Mouse (Mus musculus): ENCODE measurements at regions not wholly inside any gene's neighbourhood (a gene's known extent, or its start where the extent isn't known, plus 50 kb on each side); places are given as distances from the start of the nearest gene placed in this dataset.

- no peak for DNase-seq (ENCODE audit: low read depth, low spot score)
Measured at GRCm38 (mm10) chr3:61255232-61255631, 106.2 kb upstream of the Rap2b start.

- DNase-seq (ENCODE audit: low read depth, low spot score), result no peak
Measured at GRCm38 (mm10) chr3:61255643-61256042, 105.8 kb upstream of the Rap2b start.

DNA sequence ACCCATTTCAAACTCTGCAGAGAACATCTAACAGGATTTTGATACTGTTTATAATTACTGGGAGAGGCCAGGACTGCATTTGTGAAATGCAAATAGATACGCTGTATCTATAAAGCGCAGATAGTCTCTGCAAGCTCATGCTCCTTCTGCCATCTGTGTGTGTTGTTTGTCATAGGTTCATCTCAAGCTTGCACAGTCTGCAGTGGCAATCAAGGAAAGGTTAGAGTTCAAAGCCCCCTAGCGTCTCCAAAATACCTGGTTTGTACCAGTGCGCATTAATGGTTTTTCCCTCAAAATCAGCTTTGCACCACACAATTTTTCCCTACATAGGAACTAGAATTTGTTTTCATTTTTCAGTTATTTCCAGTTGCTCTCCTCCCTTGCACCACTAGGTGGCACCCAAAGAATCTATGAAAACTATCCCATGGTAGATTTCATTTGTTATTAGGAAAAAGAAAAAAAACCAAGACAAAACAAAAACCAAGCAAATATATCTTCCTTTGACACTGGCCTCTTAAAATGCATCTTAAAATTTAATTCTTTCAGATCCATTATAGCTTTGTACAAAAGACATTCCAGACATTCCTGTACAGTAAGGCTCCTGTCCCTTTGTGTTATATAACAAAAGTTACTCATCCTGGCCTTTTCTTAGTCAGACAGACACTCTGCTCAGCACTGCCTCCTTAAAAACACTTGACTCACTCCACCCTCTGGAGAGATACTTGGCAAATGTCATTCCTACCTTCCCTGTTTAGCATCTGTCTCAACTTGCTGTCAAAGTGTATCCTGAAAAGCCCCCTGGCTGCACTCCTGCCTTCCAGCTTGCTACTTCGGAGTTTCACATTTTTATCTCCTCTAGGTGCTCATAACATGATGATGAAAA is 92.7 kb upstream of the Rap2b start:
- DNase-seq (ENCODE audit: low read depth, low spot score), result peak; percentile 89

GRCm38 (mm10) chr3:61285924-61286520 is 75.4 kb upstream of the Rap2b start:
- no peak for DNase-seq (ENCODE audit: low read depth, low spot score)

DNA sequence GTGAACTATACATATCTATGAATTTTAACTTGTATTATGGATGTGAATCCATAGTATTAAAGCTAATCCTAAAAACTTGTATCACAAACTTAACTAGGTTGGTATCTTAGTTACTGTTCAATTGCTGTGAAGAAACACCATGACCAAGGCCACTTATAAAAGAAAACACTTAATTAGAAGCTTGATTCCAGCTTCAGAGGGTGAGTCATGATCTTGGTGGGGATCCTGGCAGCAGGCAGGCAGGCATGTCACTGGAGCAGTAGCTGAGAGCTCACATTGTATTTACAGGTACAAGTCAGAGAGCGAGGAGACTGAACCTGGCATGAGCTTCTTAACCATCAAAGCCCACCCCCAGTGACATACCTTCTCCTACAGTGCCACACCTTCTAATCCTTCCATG is 73.2 kb upstream of the Rap2b start:
- no peak for DNase-seq (ENCODE audit: low read depth, low spot score)

GRCm38 (mm10) chr3:61294855-61295254 is 66.6 kb upstream of the Rap2b start:
- no peak for DNase-seq (ENCODE audit: low read depth, low spot score)

DNA sequence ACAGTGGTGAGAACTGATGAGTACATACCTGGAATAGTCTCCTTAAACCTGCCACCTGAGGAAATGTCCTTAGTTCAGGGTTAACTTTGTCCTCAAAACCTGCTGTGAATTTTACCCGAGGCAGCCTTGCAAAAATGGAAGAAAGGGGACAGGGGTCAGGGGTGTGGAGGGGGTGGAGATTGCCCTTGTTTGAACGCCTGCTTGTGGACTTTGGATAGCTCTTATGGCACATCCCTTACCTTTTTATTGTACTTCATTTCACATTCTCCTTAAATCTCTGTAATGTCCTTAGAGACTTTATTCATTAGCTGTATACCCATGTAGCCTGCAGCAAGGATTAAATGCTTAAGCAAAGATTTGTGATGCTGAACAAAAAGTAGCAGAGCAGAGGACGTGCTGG is 64.1 kb upstream of the Rap2b start:
- DNase-seq (ENCODE audit: low read depth, low spot score), result no peak

DNA sequence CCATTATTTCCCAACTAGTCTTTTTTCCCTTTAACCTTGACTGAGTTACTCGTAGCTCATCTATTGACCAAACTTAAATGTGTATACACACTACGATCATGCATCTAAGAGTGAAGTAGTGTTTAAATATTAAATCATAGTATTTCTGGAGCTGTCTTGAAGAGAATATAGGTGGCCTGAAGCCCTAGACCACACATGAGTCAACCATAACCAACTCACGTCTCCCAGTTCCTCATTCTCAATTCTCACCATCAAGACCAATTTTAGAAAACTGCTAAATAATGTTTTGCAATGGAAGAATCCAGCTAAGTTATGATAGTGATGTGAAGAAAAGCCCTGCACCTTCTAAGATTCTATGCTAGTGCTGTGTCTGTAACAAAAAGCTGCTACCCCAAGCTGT is 59.2 kb upstream of the Rap2b start:
- DNase-seq (ENCODE audit: low read depth, low spot score), result no peak

- no peak for DNase-seq (ENCODE audit: low read depth, low spot score)
Measured at GRCm38 (mm10) chr3:61303485-61303884, 58.0 kb upstream of the Rap2b start.

DNA sequence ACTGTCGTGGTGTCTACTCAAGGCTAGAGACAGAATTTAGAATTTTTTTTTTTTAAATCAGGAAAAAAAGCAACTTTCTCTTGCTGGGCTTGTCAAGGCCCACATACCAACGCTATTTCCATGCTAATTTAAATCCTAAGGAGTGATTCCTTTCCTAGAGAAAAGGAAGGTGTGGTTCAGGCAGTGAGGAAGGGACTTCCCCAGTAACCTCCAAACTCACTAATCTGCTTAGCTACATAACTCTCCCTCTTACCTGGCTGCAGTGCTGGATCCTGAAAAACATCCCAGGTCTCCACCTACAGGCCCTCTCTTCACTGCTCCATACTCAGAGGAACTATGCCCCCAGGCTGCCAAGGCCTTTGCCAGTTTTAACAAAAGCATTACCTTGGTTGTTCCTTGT is 55.1 kb upstream of the Rap2b start:
- DNase-seq (ENCODE audit: low read depth, low spot score), result peak; percentile 81

DNA sequence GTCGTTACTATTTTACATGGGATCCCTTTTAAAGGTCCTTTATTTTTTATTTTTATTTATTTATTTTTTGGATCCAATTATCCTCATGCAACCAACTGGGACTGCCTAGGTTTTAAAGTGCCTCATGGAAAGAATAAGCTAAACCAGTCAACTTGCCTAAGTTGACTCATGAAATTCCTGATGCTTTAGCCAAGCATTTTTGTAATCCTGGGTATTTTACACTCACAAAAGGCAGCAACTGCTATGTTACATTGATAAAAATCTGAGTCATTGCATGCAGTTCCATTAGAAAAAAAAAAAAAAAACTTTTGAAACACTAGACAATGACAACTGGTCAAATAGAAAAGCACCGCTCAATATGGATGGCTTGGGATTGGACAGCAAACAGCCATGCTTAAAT is 52.7 kb upstream of the Rap2b start:
- DNase-seq (ENCODE audit: low read depth, low spot score), result no peak

- DNase-seq (ENCODE audit: low read depth, low spot score), result no peak
Measured at GRCm38 (mm10) chr3:61309197-61309596, 52.2 kb upstream of the Rap2b start.
